Mouse (Mus musculus): ENCODE measurements around the gene Scgb1b12. TPM values are rescaled to one million over a fixed set of nuclear protein-coding genes. Genes with fewer than 3 reads are reported as not detected.
"Not testable (repeated sequence)": the region's sequence is repeated elsewhere in the genome, so short reads cannot be mapped to it uniquely, and the experiment has no call there.

Scgb1b12 gene
- not detected for total RNA-seq (2021)
- long read RNA-seq, experiment 1: 0 reads
- long read RNA-seq, experiment 2: 0 reads

GRCm38 (mm10) chr7:32333882-32334281 lies at the start of gene Scgb1b12:
Gene Scgb1b12 (plus strand): TSS chr7:32334182.
- not testable (repeated sequence) for DNase-seq

GRCm38 (mm10) chr7:32327145-32327544 lies 6.8 kb upstream of the Scgb1b12 start, which contains the start of gene Scgb2b12:
Gene Scgb2b12 (minus strand): TSS chr7:32327245.
- DNase-seq: not testable (repeated sequence)

Other genes starting within 250 kb of the Scgb1b12 start
- not detected for gene Scgb1b10, start 233.3 kb upstream of the Scgb1b12 start, total RNA-seq (2021)
- not detected for gene Scgb2b11, start 123.0 kb upstream of the Scgb1b12 start, total RNA-seq (2021)
- gene Scgb1b11, start 111.3 kb upstream of the Scgb1b12 start, total RNA-seq (2021): not detected
- not detected for gene Scgb2b12, start 6.9 kb upstream of the Scgb1b12 start, total RNA-seq (2021)
- gene Scgb1b29, start 107.4 kb downstream of the Scgb1b12 start, total RNA-seq (2021): not detected